Mouse (Mus musculus) stomach, embryonic 16.5 days (tissue): ENCODE measurements around the gene Fgf22. TPM values are rescaled to one million over a fixed set of nuclear protein-coding genes. Genes with fewer than 3 reads are reported as not detected.

Experiments used
- ATAC-seq: fragments of 200-750 bp; cut with Nextera tagmentation; 2 replicates; pipeline ENCODE4 v1.8.0; 2017; ENCODE audit warnings: moderate number of reproducible peaks, moderate TSS enrichment; ENCODE audit not compliant: insufficient read depth, low FRiP score
- H3K27ac ChIP-seq: fragments of 300-500 bp; sonication (generic); 2 replicates; pipeline ENCODE4 v1.5.1; 2014; ENCODE audit warnings: low read length
- H3K27me3 ChIP-seq: fragments of 300-500 bp; sonication (generic); 2 replicates; pipeline ENCODE4 v1.6.1; 2014; ENCODE audit warnings: low read length, control low read depth, mixed read lengths; ENCODE audit not compliant: control insufficient read depth, insufficient read depth
- H3K36me3 ChIP-seq: fragments of 300-500 bp; sonication (generic); 2 replicates; pipeline ENCODE4 v1.6.1; 2014; ENCODE audit warnings: low read length; ENCODE audit not compliant: control insufficient read depth, insufficient read depth
- H3K4me1 ChIP-seq: fragments of 300-500 bp; sonication (generic); 2 replicates; pipeline ENCODE4 v1.6.1; 2014; ENCODE audit warnings: low read length, control low read depth, mixed read lengths; ENCODE audit not compliant: control insufficient read depth, insufficient read depth
- H3K4me2 ChIP-seq: fragments of 300-500 bp; sonication (generic); 2 replicates; pipeline ENCODE4 v1.6.1; 2014; ENCODE audit warnings: low read depth, low read length, mixed read lengths
- H3K4me3 ChIP-seq: fragments of 300-500 bp; sonication (generic); replicated peaks from 2 replicates; pipeline ENCODE4 v1.5.1; 2014; ENCODE audit warnings: mild to moderate bottlenecking, low read length
- H3K9ac ChIP-seq: fragments of 300-500 bp; sonication (generic); 2 replicates; pipeline ENCODE4 v1.6.1; 2014; ENCODE audit warnings: low read length
- H3K9me3 ChIP-seq: fragments of 300-500 bp; sonication (generic); replicated peaks from 2 replicates; pipeline ENCODE4 v1.6.1; 2016; ENCODE audit warnings: low read length, control low read depth; ENCODE audit not compliant: control insufficient read depth
- WGBS: fragments of 180-500 bp; shearing (Covaris S2); extraction: QIAGEN DNeasy Blood & Tissue Kit; methylation state at CpG from one replicate; pipeline ENCODE4 v1.1.7; 2014; 5-methylcytosine and 5-hydroxymethylcytosine counted together
- polyA plus RNA-seq: library from polyadenylated mRNA; unstranded; fragments of >200 nt; fragmentation: Nextera tagmentation; extraction: Ambion mirVana; gene quantifications from 2 replicates; pipeline ENCODE4 v1.2.1, GENCODE M21; 2015

Fgf22 gene
- polyA plus RNA-seq, 1 experiment from 2014 or later, result 0.37 TPM

- Histone ChIP-seq H3K9me3 (no peaks in the 10 kb centered on the region), H3K4me3 (peak overlapping the region; percentile 54), H3K9ac (peak overlapping the region; percentile 62), H3K27ac (peak overlapping the region; percentile 66), H3K36me3 (no peaks in the 10 kb centered on the region; the same call in 1 of the 2 replicates), H3K27me3 (no peaks in the 10 kb centered on the region), H3K4me2 (peak overlapping the region; percentile 84), H3K4me1 (peaks cover 36% of the 10 kb centered on the region)
- WGBS, result 2% methylated on average over 13 of the region's 13 CpGs
- ATAC-seq, result no peak
These were observed 25.8 kb downstream of the Fgf22 start for GRCm38 (mm10) chr10:79780664-79781015.

GRCm38 (mm10) chr10:79781139-79781538 is 26.3 kb downstream of the Fgf22 start:
- ATAC-seq, result no peak
- WGBS, result 29% methylated on average over 21 of the region's 21 CpGs
- no peaks in the 10 kb centered on the region for H3K9me3 ChIP-seq
- H3K36me3 ChIP-seq, result no peaks in the 10 kb centered on the region; the same call in 1 of the 2 replicates
- no peaks in the 10 kb centered on the region for H3K27me3 ChIP-seq
- peak overlapping the region; percentile 84 for H3K4me2 ChIP-seq
- H3K9ac ChIP-seq, result peak overlapping the region; percentile 44
- peak overlapping the region; percentile 66 for H3K27ac ChIP-seq
- H3K4me1 ChIP-seq, result peaks cover 36% of the 10 kb centered on the region
- H3K4me3 ChIP-seq, result peak overlapping the region; percentile 54

- no peak for ATAC-seq
- Histone ChIP-seq H3K27ac (no peak overlapping the region), H3K4me2 (no peak overlapping the region), H3K4me3 (no peak overlapping the region), H3K9me3 (no peaks in the 10 kb centered on the region), H3K36me3 (no peaks in the 10 kb centered on the region; the same call in 1 of the 2 replicates), H3K27me3 (no peaks in the 10 kb centered on the region), H3K9ac (no peak overlapping the region), H3K4me1 (peaks cover 34% of the 10 kb centered on the region)
- WGBS, result 62% methylated on average over 5 of the region's 5 CpGs
These were observed 27.1 kb downstream of the Fgf22 start for GRCm38 (mm10) chr10:79781956-79782355.

GRCm38 (mm10) chr10:79783050-79783449 is 28.2 kb downstream of the Fgf22 start:
- Histone ChIP-seq H3K4me3 (no peak overlapping the region), H3K36me3 (no peaks in the 10 kb centered on the region; the same call in 1 of the 2 replicates), H3K9ac (no peak overlapping the region), H3K9me3 (no peaks in the 10 kb centered on the region), H3K27me3 (no peaks in the 10 kb centered on the region), H3K4me1 (peaks cover 23% of the 10 kb centered on the region), H3K27ac (no peak overlapping the region), H3K4me2 (no peak overlapping the region)
- no peak for ATAC-seq
- WGBS, result 64% methylated on average over 7 of the region's 7 CpGs

DNA sequence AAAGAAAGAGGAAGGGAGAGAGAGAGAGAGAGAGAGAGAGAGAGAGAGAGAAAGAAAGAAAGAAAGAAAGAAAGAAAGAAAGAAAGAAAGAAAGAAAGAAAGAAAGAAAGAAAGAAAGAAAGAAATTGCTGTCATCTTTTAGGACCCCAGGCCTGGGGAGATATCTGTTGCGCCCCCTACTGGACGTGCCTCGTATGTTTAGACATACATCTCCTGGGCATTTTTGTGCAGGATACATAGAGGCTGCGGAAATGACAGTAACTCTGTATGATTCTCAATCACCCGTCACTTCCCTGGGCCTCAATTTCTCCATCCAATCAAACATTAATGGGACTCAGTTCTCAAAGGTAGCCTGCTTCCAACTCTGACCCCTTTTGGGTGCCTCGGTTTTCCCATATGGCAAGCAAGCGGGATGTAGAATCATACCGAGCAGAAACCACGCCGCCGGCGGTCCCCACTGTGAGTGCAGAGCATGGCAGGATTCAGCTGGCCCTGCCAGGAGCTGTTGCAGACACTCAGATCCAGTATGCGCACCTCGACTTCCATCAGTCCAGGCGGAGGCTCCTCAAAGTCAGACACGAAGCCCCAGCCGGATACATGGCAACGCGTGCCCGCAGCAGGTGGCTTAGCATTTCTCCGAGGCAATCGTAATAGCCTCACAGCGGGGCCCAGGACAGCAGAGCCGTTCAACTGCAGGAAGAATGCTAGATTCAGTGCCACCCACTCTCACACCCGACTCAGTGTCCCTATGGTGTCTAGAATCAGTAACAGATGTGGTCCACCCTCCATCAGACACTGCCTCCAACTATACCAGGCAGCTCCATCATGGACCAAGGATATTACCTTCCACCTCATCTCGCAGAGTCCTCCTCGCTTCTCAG is 29.3 kb downstream of the Fgf22 start:
- Histone ChIP-seq H3K27me3 (no peaks in the 10 kb centered on the region), H3K4me2 (no peak overlapping the region), H3K4me1 (peaks cover 13% of the 10 kb centered on the region), H3K27ac (no peak overlapping the region), H3K9me3 (no peaks in the 10 kb centered on the region), H3K36me3 (no peaks in the 10 kb centered on the region; the same call in 1 of the 2 replicates), H3K4me3 (no peak overlapping the region), H3K9ac (no peak overlapping the region)
- WGBS, result 47% methylated on average over 27 of the region's 27 CpGs
- no peak for ATAC-seq

- Histone ChIP-seq H3K4me3 (no peak overlapping the region), H3K4me2 (no peak overlapping the region), H3K4me1 (no peaks in the 10 kb centered on the region), H3K27me3 (no peaks in the 10 kb centered on the region), H3K27ac (no peak overlapping the region), H3K9me3 (no peaks in the 10 kb centered on the region), H3K36me3 (no peaks in the 10 kb centered on the region), H3K9ac (no peak overlapping the region)
- no peak for ATAC-seq
- WGBS, result 34% methylated on average over 7 of the region's 7 CpGs
These were observed 33.7 kb downstream of the Fgf22 start for GRCm38 (mm10) chr10:79788386-79789158.

- Histone ChIP-seq H3K9ac (no peak overlapping the region), H3K4me1 (peaks cover 7% of the 10 kb centered on the region), H3K27me3 (no peaks in the 10 kb centered on the region), H3K9me3 (no peaks in the 10 kb centered on the region), H3K36me3 (no peaks in the 10 kb centered on the region), H3K4me2 (no peak overlapping the region), H3K27ac (no peak overlapping the region), H3K4me3 (no peak overlapping the region)
- 59% methylated on average over 2 of the region's 2 CpGs for WGBS
- ATAC-seq, result no peak
These were observed 34.7 kb downstream of the Fgf22 start for GRCm38 (mm10) chr10:79789581-79789980.

DNA sequence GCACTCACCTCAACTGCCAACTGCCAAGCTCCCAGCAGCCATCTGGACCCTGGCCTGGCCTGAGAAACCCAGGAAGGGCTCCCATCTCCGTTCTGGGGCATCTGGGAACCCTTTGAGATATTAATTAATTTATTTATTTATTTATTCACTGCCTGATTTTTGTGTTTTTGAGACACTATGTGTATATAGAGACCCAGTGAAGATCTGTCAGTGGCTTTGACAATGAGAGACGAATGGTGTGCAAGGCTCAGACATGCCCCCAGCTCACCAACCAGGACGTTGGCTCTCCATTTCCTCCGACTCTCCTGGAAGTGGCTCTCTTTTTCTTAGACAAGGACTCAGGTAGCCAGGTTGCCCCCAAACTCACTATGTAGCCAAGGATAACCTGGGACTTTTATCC is 36.0 kb downstream of the Fgf22 start, which contains the start of gene Prss57:
Gene Prss57 (minus strand): TSS at position 101 of the 400 bp plus-strand sequence.
- no peak for ATAC-seq
- peaks cover 13% of the 10 kb centered on the region for H3K4me1 ChIP-seq
- 78% methylated on average over 4 of the region's 4 CpGs for WGBS
- H3K9ac ChIP-seq, result no peak within 1 kb of the TSS
- no peaks in the 10 kb centered on the region for H3K36me3 ChIP-seq
- no peak within 1 kb of the TSS for H3K4me2 ChIP-seq
- no peak within 1 kb of the TSS for H3K27ac ChIP-seq
- H3K4me3 ChIP-seq, result no peak within 1 kb of the TSS
- H3K27me3 ChIP-seq, result no peaks in the 10 kb centered on the region
- H3K9me3 ChIP-seq, result no peaks in the 10 kb centered on the region
